Mouse (Mus musculus): ENCODE results near the gene Abtb2. TPM values are rescaled to one million over a fixed set of nuclear protein-coding genes. Genes with fewer than 3 reads are reported as not detected.

The Abtb2 gene
- polyA plus RNA-seq, 1 experiment from 2014 or later = 3.8 TPM

Other genes with a start within 250 kb of the Abtb2 start
- gene Elf5, start 154.6 kb upstream of the Abtb2 start, polyA plus RNA-seq (2014; fragmentation: Nextera tagmentation; extraction: Ambion mirVana) = not detected in 2 replicates
- gene Cat, start 81.2 kb upstream of the Abtb2 start, polyA plus RNA-seq (2014; fragmentation: Nextera tagmentation; extraction: Ambion mirVana) = 81.9 and 97.3 TPM in 2 replicates
- gene Nat10, start 195.0 kb downstream of the Abtb2 start, polyA plus RNA-seq (2014; fragmentation: Nextera tagmentation; extraction: Ambion mirVana) = 14.0 and 17.9 TPM in 2 replicates
- gene Caprin1, start 231.3 kb downstream of the Abtb2 start, polyA plus RNA-seq (2014; fragmentation: Nextera tagmentation; extraction: Ambion mirVana) = 434 and 479 TPM in 2 replicates